Mouse (Mus musculus) heart, adult 2 months (tissue): ENCODE data around the gene Lhfpl2.

Experiments
- CTCF ChIP-seq: fragments of 200-600 bp; IDR thresholded peaks from 2 replicates; pipeline ENCODE4 v1.8.1; 2022; ENCODE audit warnings: antibody characterized with exemption, mild to moderate bottlenecking, moderate library complexity
- EP300 ChIP-seq: fragments of 200-500 bp; IDR thresholded peaks from 2 replicates; pipeline ENCODE4 v1.6.1; 2011; ENCODE audit warnings: low read depth, low read length, control low read depth; ENCODE audit not compliant: insufficient read depth
- POLR2A ChIP-seq: fragments of 200-500 bp; IDR thresholded peaks from 2 replicates; pipeline ENCODE4 v1.6.1; 2011; ENCODE audit warnings: mild to moderate bottlenecking, low read depth, low read length, control low read depth; ENCODE audit not compliant: insufficient read depth

- TF ChIP-seq CTCF, result peak; percentile 52
- TF ChIP-seq POLR2A, result no peak
- TF ChIP-seq EP300, result no peak
Measured at GRCm38 (mm10) chr13:94063156-94063555, 5.6 kb downstream of the Lhfpl2 start.
